Mouse (Mus musculus): ENCODE results near the gene Gm5737. TPM values are rescaled to one million over a fixed set of nuclear protein-coding genes. Genes with fewer than 3 reads are reported as not detected.
A peak's percentile ranks its signal among the peaks of the same experiment; 100 is the strongest.

Gm5737 gene
- total and polyA plus RNA-seq, 2 experiments from 2014 or later: not detected

DNA sequence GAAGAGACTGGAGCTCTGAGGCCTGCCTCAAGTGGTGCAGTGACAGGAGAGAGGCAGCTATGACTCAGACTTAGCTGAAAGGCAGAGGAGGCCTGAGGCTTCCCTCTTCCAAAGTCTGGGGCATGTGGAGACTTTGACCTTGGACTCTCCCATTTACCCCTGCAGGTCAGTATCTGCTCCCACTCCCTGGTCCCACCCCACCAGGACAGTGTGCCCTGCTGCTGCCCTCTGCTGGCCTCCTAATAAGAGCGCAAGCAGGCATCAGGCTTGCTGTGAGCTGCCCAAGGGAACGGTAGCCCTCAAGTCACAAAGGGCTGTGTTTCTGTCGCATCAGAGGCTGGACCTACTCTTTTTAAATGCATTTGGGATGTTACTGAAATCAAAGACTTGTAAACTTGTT is 14.2 kb downstream of the Gm5737 start:
- H3K27me3 ChIP-seq (ENCODE audit: insufficient read depth, low read length): no peaks in the 10 kb centered on the region
- 23% methylated on average over 3 of the region's 3 CpGs for WGBS
- no peak overlapping the region for H3K4me3 ChIP-seq (ENCODE audit: low read depth, low read length)
- no peak overlapping the region for H3K9ac ChIP-seq (replicated peaks; ENCODE audit: low read length, poor library complexity, severe bottlenecking)
- ATAC-seq (ENCODE audit: low FRiP score) (no peak), DNase-seq (ENCODE audit: low spot score) (no peak)
- TF ChIP-seq CTCF (IDR thresholded peaks at IDR 0.05): peak; percentile 71
- H3K9me3 ChIP-seq (ENCODE audit: low read length): no peaks in the 10 kb centered on the region
- H3K27ac ChIP-seq (ENCODE audit: low read depth, low read length): no peak overlapping the region
- H3K4me1 ChIP-seq (ENCODE audit: insufficient read depth, low read length): peaks cover 6% of the 10 kb centered on the region; the same call in 1 of the 2 replicates
- no peaks in the 10 kb centered on the region for H3K36me3 ChIP-seq (ENCODE audit: insufficient read depth, low read length)
- no peak overlapping the region for H3K4me2 ChIP-seq (ENCODE audit: low read depth, low read length, poor library complexity, severe bottlenecking)

DNA sequence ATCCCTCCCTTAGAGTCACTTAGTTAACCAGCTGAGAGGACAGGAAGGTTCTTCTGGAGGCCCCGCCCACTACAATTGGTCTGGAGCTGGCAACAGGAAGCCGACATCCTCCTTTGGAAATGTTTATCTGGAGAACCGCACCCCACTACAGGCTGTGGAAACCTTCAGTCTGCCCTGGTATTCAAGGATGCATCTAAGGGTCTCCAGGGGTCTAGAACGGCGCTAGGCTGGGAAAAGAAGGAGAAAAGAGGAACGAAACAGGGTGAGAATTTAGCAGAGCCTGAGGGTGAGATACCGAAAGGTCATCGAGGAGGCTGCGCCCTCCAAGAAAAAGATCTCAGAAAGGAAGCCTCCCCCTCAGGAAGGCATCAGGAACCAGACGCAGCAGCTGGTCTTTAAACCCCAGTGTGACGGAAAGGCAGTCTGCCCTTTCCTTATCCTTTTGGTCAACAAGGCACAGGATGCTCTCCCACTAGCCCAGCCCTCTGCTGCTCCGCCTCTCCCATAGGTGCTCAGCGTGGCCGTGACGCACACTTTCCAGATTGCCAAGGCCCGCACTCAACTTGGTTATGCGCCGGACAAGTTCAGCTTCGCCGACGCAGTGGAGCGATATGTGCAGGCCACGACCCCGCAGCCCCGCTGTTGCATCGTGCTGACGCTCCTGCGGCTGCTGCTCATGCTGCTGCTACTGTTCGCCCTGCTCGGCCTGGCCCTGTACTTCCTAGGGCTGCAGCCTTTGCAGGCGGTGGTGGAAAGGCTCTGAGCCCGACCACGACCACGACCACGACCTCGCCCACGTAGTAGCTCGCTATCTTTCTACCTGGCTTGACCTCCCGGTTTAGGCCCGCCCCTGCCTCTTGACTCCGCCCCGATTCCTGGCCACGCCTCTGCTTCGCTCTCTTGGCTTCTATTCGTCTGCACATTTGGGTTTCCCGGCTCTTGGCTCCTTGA is 18.5 kb downstream of the Gm5737 start:
- Histone ChIP-seq H3K27me3 (ENCODE audit: insufficient read depth, low read length) (no peaks in the 10 kb centered on the region), H3K4me3 (ENCODE audit: low read depth, low read length) (peak overlapping the region; percentile 54), H3K27ac (ENCODE audit: low read depth, low read length) (peak overlapping the region; percentile 67), H3K9ac (replicated peaks; ENCODE audit: low read length, poor library complexity, severe bottlenecking) (peak overlapping the region; percentile 60), H3K4me2 (ENCODE audit: low read depth, low read length, poor library complexity, severe bottlenecking) (peak overlapping the region; percentile 91), H3K9me3 (ENCODE audit: low read length) (no peaks in the 10 kb centered on the region), H3K4me1 (ENCODE audit: insufficient read depth, low read length) (peaks cover 6% of the 10 kb centered on the region; the same call in 1 of the 2 replicates), H3K36me3 (ENCODE audit: insufficient read depth, low read length) (no peaks in the 10 kb centered on the region)
- TF ChIP-seq CTCF (IDR thresholded peaks at IDR 0.05): no peak
- 1% methylated on average over 46 of the region's 46 CpGs for WGBS
- peak; percentile 55 for DNase-seq (ENCODE audit: low spot score)
- peak; percentile 21; the same call in 1 of the 2 replicates for ATAC-seq (ENCODE audit: low FRiP score)

DNA sequence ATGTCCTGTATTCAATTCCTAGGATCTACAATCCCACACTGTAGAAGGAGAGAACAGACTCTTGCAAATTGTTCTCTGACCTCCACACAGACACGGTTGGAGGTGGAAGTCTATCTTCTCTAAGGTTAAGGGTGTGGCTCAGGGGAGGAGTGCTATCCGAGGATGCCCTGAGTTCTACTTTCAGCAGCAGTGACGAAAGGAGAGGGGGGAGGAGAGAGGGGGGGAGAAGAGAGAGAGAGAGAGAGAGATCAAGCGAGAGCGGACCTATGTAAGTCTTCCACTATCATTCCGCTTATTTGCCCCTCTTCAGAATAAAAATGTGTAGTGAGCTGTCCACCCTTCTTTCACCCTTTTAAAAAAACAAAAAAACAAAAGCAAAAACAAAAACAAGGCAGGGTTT is 22.3 kb downstream of the Gm5737 start:
- H3K36me3 ChIP-seq (ENCODE audit: insufficient read depth, low read length): no peaks in the 10 kb centered on the region
- H3K4me3 ChIP-seq (ENCODE audit: low read depth, low read length): peak overlapping the region; percentile 53
- no peak for DNase-seq (ENCODE audit: low spot score)
- H3K4me2 ChIP-seq (ENCODE audit: low read depth, low read length, poor library complexity, severe bottlenecking): peak overlapping the region; percentile 54
- peaks cover 9% of the 10 kb centered on the region for H3K4me1 ChIP-seq (ENCODE audit: insufficient read depth, low read length)
- ATAC-seq (ENCODE audit: low FRiP score): no peak
- no peaks in the 10 kb centered on the region for H3K9me3 ChIP-seq (ENCODE audit: low read length)
- 40% methylated on average over 6 of the region's 6 CpGs for WGBS
- no peaks in the 10 kb centered on the region for H3K27me3 ChIP-seq (ENCODE audit: insufficient read depth, low read length)
- H3K27ac ChIP-seq (ENCODE audit: low read depth, low read length): peak overlapping the region; percentile 76
- TF ChIP-seq CTCF (IDR thresholded peaks at IDR 0.05): no peak
- peak overlapping the region; percentile 44; the same call in 1 of the 2 replicates for H3K9ac ChIP-seq (replicated peaks; ENCODE audit: low read length, poor library complexity, severe bottlenecking)

DNA sequence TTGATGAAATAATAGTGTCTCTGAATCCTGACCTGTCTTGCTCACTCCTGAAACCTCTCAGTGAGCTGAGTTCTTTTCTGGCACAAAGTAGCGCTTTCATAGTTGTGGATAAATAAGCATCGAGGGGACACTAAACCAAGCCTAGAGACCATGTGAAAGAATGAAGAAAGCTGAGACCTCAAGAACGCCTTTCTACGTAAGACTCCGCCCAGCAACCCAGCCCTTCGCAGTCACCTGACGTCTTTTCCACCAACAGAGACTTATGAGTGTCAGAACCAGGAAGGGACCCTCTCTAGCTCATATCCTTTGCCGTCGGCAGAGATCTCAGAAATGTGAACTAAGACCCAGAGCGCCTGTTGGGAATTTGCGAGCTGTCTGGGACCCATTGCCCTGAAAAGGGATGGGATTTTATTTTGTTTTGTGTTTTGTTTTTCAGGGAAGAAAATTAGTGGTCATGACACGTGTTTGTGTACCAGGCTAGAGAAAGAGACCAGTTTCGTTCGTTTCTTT is 22.8 kb downstream of the Gm5737 start:
- Histone ChIP-seq H3K4me2 (ENCODE audit: low read depth, low read length, poor library complexity, severe bottlenecking) (peak overlapping the region; percentile 54), H3K36me3 (ENCODE audit: insufficient read depth, low read length) (no peaks in the 10 kb centered on the region), H3K27ac (ENCODE audit: low read depth, low read length) (peak overlapping the region; percentile 76), H3K9ac (replicated peaks; ENCODE audit: low read length, poor library complexity, severe bottlenecking) (peak overlapping the region; percentile 44), H3K9me3 (ENCODE audit: low read length) (no peaks in the 10 kb centered on the region), H3K4me3 (ENCODE audit: low read depth, low read length) (peak overlapping the region; percentile 53), H3K27me3 (ENCODE audit: insufficient read depth, low read length) (no peaks in the 10 kb centered on the region), H3K4me1 (ENCODE audit: insufficient read depth, low read length) (peaks cover 8% of the 10 kb centered on the region)
- DNase-seq (ENCODE audit: low spot score) (peak; percentile 92), ATAC-seq (ENCODE audit: low FRiP score) (peak; percentile 82)
- no peak for TF ChIP-seq CTCF (IDR thresholded peaks at IDR 0.05)
- WGBS: 7% methylated on average over 14 of the region's 14 CpGs

DNA sequence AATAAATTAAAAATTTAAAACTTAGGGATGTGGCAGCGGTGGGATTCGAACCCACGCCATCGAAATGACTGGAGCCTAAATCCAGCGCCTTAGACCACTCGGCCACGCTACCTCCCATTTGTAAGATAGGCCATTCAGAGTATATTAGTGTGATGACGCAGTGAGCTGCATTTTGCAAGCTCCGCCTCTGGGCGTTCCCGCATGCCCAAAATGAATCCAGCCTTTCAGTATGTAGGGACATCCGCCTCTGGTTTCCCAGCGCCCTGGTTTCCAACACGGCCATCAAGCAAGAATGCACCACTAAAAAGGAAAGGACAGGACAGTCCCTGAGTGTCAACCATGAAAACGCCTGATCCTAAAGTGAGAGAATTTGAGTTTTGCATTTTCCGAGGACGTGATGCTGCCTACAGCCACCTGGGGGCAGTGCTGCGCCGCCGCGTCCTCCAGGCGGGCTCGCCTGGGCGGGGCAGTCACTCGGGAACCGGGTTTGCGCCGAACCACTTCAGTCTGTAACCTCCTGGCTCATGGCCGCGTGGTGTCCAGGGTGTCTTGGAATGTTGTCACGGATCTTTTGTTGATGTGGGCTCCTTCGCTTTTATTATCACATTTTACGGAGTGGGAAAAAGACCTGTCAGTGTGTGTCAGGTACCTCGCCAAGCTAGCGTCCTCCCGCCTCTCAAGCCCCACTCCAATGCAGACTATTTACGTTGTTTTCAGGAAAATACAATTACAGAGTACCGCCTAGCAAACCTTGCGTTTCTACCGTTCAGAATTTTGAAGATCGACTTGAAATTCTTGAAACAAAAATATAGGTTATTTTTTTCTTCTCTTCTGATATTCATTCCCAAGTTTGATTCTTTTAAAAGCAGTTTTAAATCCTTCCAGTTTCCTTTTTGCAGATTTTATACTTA is 23.5 kb downstream of the Gm5737 start:
- ATAC-seq (ENCODE audit: low FRiP score) (peak; percentile 92), DNase-seq (ENCODE audit: low spot score) (peak; percentile 95)
- Histone ChIP-seq H3K27me3 (ENCODE audit: insufficient read depth, low read length) (no peaks in the 10 kb centered on the region), H3K4me2 (ENCODE audit: low read depth, low read length, poor library complexity, severe bottlenecking) (peak overlapping the region; percentile 54), H3K4me1 (ENCODE audit: insufficient read depth, low read length) (peaks cover 3% of the 10 kb centered on the region; the same call in 1 of the 2 replicates), H3K9ac (replicated peaks; ENCODE audit: low read length, poor library complexity, severe bottlenecking) (peak overlapping the region; percentile 44), H3K27ac (ENCODE audit: low read depth, low read length) (peak overlapping the region; percentile 76), H3K9me3 (ENCODE audit: low read length) (no peaks in the 10 kb centered on the region), H3K36me3 (ENCODE audit: insufficient read depth, low read length) (no peaks in the 10 kb centered on the region), H3K4me3 (ENCODE audit: low read depth, low read length) (peak overlapping the region; percentile 53)
- WGBS: under 1% methylated on average over 41 of the region's 41 CpGs
- peak; percentile 97 for TF ChIP-seq CTCF (IDR thresholded peaks at IDR 0.05)
